Mouse (Mus musculus): ENCODE measurements around the gene Cd209b. TPM values are rescaled to one million over a fixed set of nuclear protein-coding genes. Genes with fewer than 3 reads are reported as not detected.

Cd209b gene
- not detected for polyA plus RNA-seq (2014; fragmentation: Illumina TruSeq; extraction: RNeasy Lipid Tissue Mini Kit (QIAGEN cat#74804); ENCODE audit: low read depth, low replicate concordance)

GRCm38 (mm10) chr8:3926744-3927143 is at the start of gene Cd209b:
Gene Cd209b, minus strand, starts transcription at chr8:3926844.

GRCm38 (mm10) chr8:3954646-3955045 is 28.0 kb upstream of the Cd209b start, which contains the start of gene Cd209c:
Gene Cd209c, minus strand, starts transcription at chr8:3954746.

GRCm38 (mm10) chr8:3878455-3878854 is 48.2 kb downstream of the Cd209b start, which contains the start of gene Cd209d:
Gene Cd209d, minus strand, starts transcription at chr8:3878555.

Other genes with a start within 250 kb of the Cd209b start
- gene Fcer2a, start 232.7 kb downstream of the Cd209b start, polyA plus RNA-seq (2014; fragmentation: Illumina TruSeq; extraction: RNeasy Lipid Tissue Mini Kit (QIAGEN cat#74804); ENCODE audit: low read depth, low replicate concordance), result not detected
- gene Clec4g, start 206.2 kb downstream of the Cd209b start, polyA plus RNA-seq (2014; fragmentation: Illumina TruSeq; extraction: RNeasy Lipid Tissue Mini Kit (QIAGEN cat#74804); ENCODE audit: low read depth, low replicate concordance), result not detected
- gene Cd209a, start 177.9 kb downstream of the Cd209b start, polyA plus RNA-seq (2014; fragmentation: Illumina TruSeq; extraction: RNeasy Lipid Tissue Mini Kit (QIAGEN cat#74804); ENCODE audit: low read depth, low replicate concordance), result 3.9 TPM
- not detected for gene Cd209e, start 72.5 kb downstream of the Cd209b start, polyA plus RNA-seq (2014; fragmentation: Illumina TruSeq; extraction: RNeasy Lipid Tissue Mini Kit (QIAGEN cat#74804); ENCODE audit: low read depth, low replicate concordance)
- not detected for gene Cd209d, start 48.3 kb downstream of the Cd209b start, polyA plus RNA-seq (2014; fragmentation: Illumina TruSeq; extraction: RNeasy Lipid Tissue Mini Kit (QIAGEN cat#74804); ENCODE audit: low read depth, low replicate concordance)
- not detected for gene Cd209c, start 27.9 kb upstream of the Cd209b start, polyA plus RNA-seq (2014; fragmentation: Illumina TruSeq; extraction: RNeasy Lipid Tissue Mini Kit (QIAGEN cat#74804); ENCODE audit: low read depth, low replicate concordance)
- not detected for gene Cd209f, start 179.0 kb upstream of the Cd209b start, polyA plus RNA-seq (2014; fragmentation: Illumina TruSeq; extraction: RNeasy Lipid Tissue Mini Kit (QIAGEN cat#74804); ENCODE audit: low read depth, low replicate concordance)
- gene Cd209g, start 207.3 kb upstream of the Cd209b start, polyA plus RNA-seq (2014; fragmentation: Illumina TruSeq; extraction: RNeasy Lipid Tissue Mini Kit (QIAGEN cat#74804); ENCODE audit: low read depth, low replicate concordance), result not detected
- gene Evi5l, start 239.7 kb upstream of the Cd209b start, polyA plus RNA-seq (2014; fragmentation: Illumina TruSeq; extraction: RNeasy Lipid Tissue Mini Kit (QIAGEN cat#74804); ENCODE audit: low read depth, low replicate concordance), result 1.2 TPM